Mouse (Mus musculus) neural tube, embryonic 11.5 days (tissue): ENCODE data around the gene Ankrd23. TPM values are rescaled to one million over a fixed set of nuclear protein-coding genes. Genes with fewer than 3 reads are reported as not detected.

Experiments
- ATAC-seq: fragments of 200-750 bp; cut with Nextera tagmentation; 2 replicates; pipeline ENCODE4 v1.8.0; 2017; ENCODE audit warnings: moderate number of reproducible peaks, mild to moderate bottlenecking, moderate TSS enrichment, moderate library complexity; ENCODE audit not compliant: insufficient read depth, low FRiP score, low TSS enrichment
- DNase-seq: peaks from one replicate; pipeline ENCODE4 v3.0.0-alpha.2; 2015; ENCODE audit warnings: low spot score
- H3K27ac ChIP-seq: fragments of 300-500 bp; sonication (generic); 2 replicates; pipeline ENCODE4 v1.5.1; 2014; ENCODE audit warnings: low read depth, mild to moderate bottlenecking, low read length
- H3K27me3 ChIP-seq: fragments of 300-500 bp; sonication (generic); 2 replicates; pipeline ENCODE4 v1.6.1; 2014; ENCODE audit warnings: mild to moderate bottlenecking, low read length, mixed read lengths; ENCODE audit not compliant: control insufficient read depth, insufficient read depth
- H3K36me3 ChIP-seq: fragments of 300-500 bp; sonication (generic); 2 replicates; pipeline ENCODE4 v1.6.1; 2014; ENCODE audit warnings: mild to moderate bottlenecking, low read length, moderate library complexity, mixed read lengths; ENCODE audit not compliant: control insufficient read depth, insufficient read depth
- H3K4me1 ChIP-seq: fragments of 300-500 bp; sonication (generic); 2 replicates; pipeline ENCODE4 v1.6.1; 2014; ENCODE audit warnings: low read length, mixed read lengths; ENCODE audit not compliant: control insufficient read depth, insufficient read depth
- H3K4me2 ChIP-seq: fragments of 300-500 bp; sonication (generic); 2 replicates; pipeline ENCODE4 v1.6.1; 2014; ENCODE audit warnings: low read depth, mild to moderate bottlenecking, moderate library complexity
- H3K4me3 ChIP-seq: fragments of 300-500 bp; sonication (generic); 2 replicates; pipeline ENCODE4 v1.5.1; 2014; ENCODE audit warnings: low read depth, low read length
- H3K9ac ChIP-seq: fragments of 300-500 bp; sonication (generic); 2 replicates; pipeline ENCODE4 v1.6.1; 2014; ENCODE audit warnings: mild to moderate bottlenecking, low read length
- H3K9me3 ChIP-seq: fragments of 300-500 bp; sonication (generic); 2 replicates; pipeline ENCODE4 v1.6.1; 2016; ENCODE audit warnings: low read length; ENCODE audit not compliant: control insufficient read depth
- WGBS: fragments of 180-500 bp; shearing (Covaris S2); extraction: QIAGEN DNeasy Blood & Tissue Kit; methylation state at CpG from one replicate; pipeline ENCODE4 v1.1.7; 2014; 5-methylcytosine and 5-hydroxymethylcytosine counted together
- polyA plus RNA-seq: library from polyadenylated mRNA; unstranded; fragments of >200 nt; fragmentation: Nextera tagmentation; extraction: Ambion mirVana; gene quantifications from 2 replicates; pipeline ENCODE4 v1.2.1, GENCODE M21; 2014

Ankrd23 gene
- polyA plus RNA-seq, 1 experiment from 2014 or later, result 7.2 TPM

DNA sequence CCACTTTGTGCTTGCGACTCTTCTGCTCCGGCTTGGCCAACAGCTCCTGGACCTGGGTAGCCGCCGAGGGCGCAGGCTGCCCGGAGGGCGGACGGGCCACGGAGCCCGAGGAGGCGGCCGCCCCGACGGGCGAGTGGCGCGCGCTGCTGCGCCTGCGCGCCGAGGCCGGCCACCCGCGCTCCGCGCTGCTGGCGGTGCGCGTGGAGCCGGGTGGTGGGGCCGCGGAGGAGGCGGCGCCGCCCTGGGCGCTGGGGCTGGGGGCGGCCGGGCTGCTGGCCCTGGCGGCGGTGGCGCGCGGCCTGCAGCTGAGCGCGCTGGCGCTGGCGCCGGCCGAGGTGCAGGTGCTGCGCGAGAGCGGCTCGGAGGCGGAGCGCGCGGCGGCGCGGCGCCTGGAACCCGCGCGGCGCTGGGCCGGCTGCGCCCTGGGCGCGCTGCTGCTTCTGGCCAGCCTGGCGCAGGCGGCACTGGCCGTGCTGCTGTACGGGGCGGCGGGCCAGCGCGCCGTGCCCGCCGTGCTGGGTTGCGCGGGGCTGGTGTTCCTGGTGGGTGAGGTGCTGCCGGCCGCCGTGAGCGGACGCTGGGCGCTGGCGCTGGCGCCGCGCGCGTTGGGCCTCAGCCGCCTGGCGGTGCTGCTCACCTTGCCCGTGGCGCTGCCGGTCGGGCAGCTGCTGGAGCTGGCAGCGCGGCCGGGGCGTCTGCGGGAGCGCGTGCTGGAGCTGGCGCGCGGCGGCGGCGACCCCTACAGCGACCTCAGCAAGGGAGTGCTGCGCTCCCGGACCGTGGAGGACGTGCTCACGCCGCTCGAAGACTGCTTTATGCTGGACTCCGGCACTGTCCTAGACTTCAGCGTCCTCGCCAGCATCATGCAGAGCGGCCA lies 24.4 kb downstream of the Ankrd23 start:
- peak overlapping the region; percentile 96 for H3K27ac ChIP-seq
- peak; percentile 63 for DNase-seq
- peak overlapping the region; percentile 95 for H3K4me3 ChIP-seq
- H3K4me1 ChIP-seq, result 0 out of 2 replicates have a peak, but pooled peaks cover 6% of the 10 kb centered on the region
- H3K27me3 ChIP-seq, result no peaks in the 10 kb centered on the region
- H3K4me2 ChIP-seq, result peak overlapping the region; percentile 87
- peak overlapping the region; percentile 88 for H3K9ac ChIP-seq
- H3K9me3 ChIP-seq, result no peaks in the 10 kb centered on the region
- ATAC-seq, result peak; percentile 68
- WGBS, result 0% methylated on average over 61 of the region's 126 CpGs
- H3K36me3 ChIP-seq, result no peaks in the 10 kb centered on the region

GRCm38 (mm10) chr1:36511289-36512021 lies 25.2 kb downstream of the Ankrd23 start, which contains the start of gene Cnnm3:
TSS of gene Cnnm3 (plus strand) at chr1:36511867.
- Histone ChIP-seq H3K4me3 (peak within 1 kb of the TSS; percentile 95), H3K9ac (peak within 1 kb of the TSS; percentile 88), H3K4me2 (peak within 1 kb of the TSS; percentile 87), H3K27me3 (no peaks in the 10 kb centered on the region), H3K27ac (peak within 1 kb of the TSS; percentile 96), H3K9me3 (no peaks in the 10 kb centered on the region), H3K36me3 (no peaks in the 10 kb centered on the region; the same call in 1 of the 2 replicates), H3K4me1 (0 out of 2 replicates have a peak, but pooled peaks cover 6% of the 10 kb centered on the region)
- peak; percentile 100 for DNase-seq
- ATAC-seq, result peak; percentile 96
- WGBS, result 1% methylated on average over 44 of the region's 51 CpGs

GRCm38 (mm10) chr1:36508238-36508637 lies 28.4 kb downstream of the Ankrd23 start:
- H3K27ac ChIP-seq, result no peak overlapping the region
- no peaks in the 10 kb centered on the region for H3K27me3 ChIP-seq
- no peak overlapping the region for H3K9ac ChIP-seq
- WGBS, result 86% methylated on average over 5 of the region's 5 CpGs
- H3K36me3 ChIP-seq, result no peaks in the 10 kb centered on the region; the same call in 1 of the 2 replicates
- no peaks in the 10 kb centered on the region for H3K9me3 ChIP-seq
- ATAC-seq (no peak), DNase-seq (no peak)
- no peak overlapping the region for H3K4me3 ChIP-seq
- H3K4me1 ChIP-seq, result 0 out of 2 replicates have a peak, but pooled peaks cover 1% of the 10 kb centered on the region
- no peak overlapping the region for H3K4me2 ChIP-seq

GRCm38 (mm10) chr1:36501261-36501660 lies 35.4 kb downstream of the Ankrd23 start:
- ATAC-seq (no peak), DNase-seq (peak; percentile 80)
- no peak overlapping the region for H3K27ac ChIP-seq
- no peaks in the 10 kb centered on the region for H3K4me1 ChIP-seq
- no peak overlapping the region for H3K9ac ChIP-seq
- 13% methylated on average over 3 of the region's 3 CpGs for WGBS
- H3K4me3 ChIP-seq, result no peak overlapping the region
- no peak overlapping the region for H3K4me2 ChIP-seq
- peaks cover 2% of the 10 kb centered on the region; the same call in 1 of the 2 replicates for H3K36me3 ChIP-seq
- no peaks in the 10 kb centered on the region for H3K27me3 ChIP-seq
- no peaks in the 10 kb centered on the region for H3K9me3 ChIP-seq

GRCm38 (mm10) chr1:36497312-36497711 lies 39.4 kb downstream of the Ankrd23 start:
- no peak overlapping the region for H3K4me2 ChIP-seq
- no peak overlapping the region for H3K27ac ChIP-seq
- WGBS, result 92% methylated on average over 2 of the region's 2 CpGs
- peaks cover 2% of the 10 kb centered on the region; the same call in 1 of the 2 replicates for H3K36me3 ChIP-seq
- no peaks in the 10 kb centered on the region for H3K4me1 ChIP-seq
- H3K9me3 ChIP-seq, result no peaks in the 10 kb centered on the region
- ATAC-seq (no peak), DNase-seq (no peak)
- no peaks in the 10 kb centered on the region for H3K27me3 ChIP-seq
- H3K9ac ChIP-seq, result no peak overlapping the region
- H3K4me3 ChIP-seq, result no peak overlapping the region

GRCm38 (mm10) chr1:36496719-36497118 lies 40.0 kb downstream of the Ankrd23 start:
- Histone ChIP-seq H3K9me3 (no peaks in the 10 kb centered on the region), H3K4me2 (no peak overlapping the region), H3K36me3 (peaks cover 2% of the 10 kb centered on the region; the same call in 1 of the 2 replicates), H3K27me3 (no peaks in the 10 kb centered on the region), H3K27ac (no peak overlapping the region), H3K9ac (no peak overlapping the region), H3K4me1 (no peaks in the 10 kb centered on the region), H3K4me3 (no peak overlapping the region)
- WGBS, result 69% methylated on average over 2 of the region's 2 CpGs
- ATAC-seq (no peak), DNase-seq (no peak)

DNA sequence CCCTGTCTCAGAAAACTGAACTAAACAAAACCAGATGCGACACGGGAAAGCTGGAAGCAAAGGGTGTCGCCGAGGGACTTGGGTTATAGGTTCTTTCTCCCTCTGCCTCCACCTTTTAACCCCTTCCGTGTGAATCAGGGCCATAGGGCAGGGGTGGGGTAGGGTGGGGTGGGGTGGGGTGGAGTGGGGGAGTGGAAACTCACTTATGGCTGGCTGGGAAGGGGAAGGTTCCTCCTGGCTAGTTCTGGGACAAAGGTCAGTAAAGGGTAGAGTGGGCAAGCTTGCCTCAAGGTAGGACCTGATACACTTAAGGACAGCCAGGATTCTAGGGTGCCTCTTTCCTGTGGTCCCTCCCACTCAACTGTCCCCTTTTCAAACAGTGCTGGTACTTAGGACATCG lies 43.4 kb downstream of the Ankrd23 start:
- Histone ChIP-seq H3K9ac (no peak overlapping the region), H3K27ac (no peak overlapping the region), H3K36me3 (no peaks in the 10 kb centered on the region), H3K4me1 (no peaks in the 10 kb centered on the region), H3K27me3 (no peaks in the 10 kb centered on the region), H3K4me3 (no peak overlapping the region), H3K9me3 (no peaks in the 10 kb centered on the region), H3K4me2 (no peak overlapping the region)
- 80% methylated on average over 6 of the region's 6 CpGs for WGBS
- DNase-seq (no peak), ATAC-seq (no peak)

DNA sequence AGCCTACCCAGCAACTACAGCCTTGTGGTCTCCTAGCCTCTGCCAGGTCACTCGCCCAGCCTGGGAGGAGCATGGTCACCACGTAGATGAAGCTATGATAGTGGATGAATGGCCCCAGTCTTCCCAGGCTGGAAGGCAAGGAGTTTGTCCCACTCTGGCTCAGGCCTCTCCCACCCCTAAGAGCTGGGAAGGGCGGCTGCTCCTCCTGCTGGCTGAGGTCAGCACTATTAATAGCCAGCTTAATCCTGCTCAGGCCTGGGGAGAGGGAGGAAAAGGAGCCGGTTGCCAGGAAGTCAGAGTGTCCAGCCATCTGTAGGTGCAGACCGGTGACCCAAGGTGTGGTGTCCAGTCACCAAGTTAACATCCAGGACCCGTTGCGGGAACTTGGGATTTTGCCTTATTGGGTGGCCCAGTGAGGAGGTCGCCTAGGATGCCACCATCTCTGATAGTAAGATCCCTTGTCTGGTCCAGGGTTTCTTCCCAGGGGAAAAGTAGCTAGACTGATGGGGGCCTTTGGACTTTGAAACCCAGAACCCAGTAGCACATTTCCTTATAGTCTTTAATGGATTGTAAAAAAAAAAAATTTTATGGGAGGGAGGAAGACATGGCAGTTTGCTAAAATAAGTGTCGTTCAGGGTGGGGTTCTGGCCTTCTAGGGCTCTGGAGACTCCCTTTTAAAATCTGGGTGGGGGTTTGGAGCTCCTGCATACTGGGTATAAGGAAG lies 44.1 kb downstream of the Ankrd23 start:
- Histone ChIP-seq H3K4me2 (no peak overlapping the region), H3K9me3 (no peaks in the 10 kb centered on the region), H3K27ac (no peak overlapping the region), H3K36me3 (no peaks in the 10 kb centered on the region), H3K27me3 (no peaks in the 10 kb centered on the region), H3K9ac (no peak overlapping the region), H3K4me1 (no peaks in the 10 kb centered on the region), H3K4me3 (no peak overlapping the region)
- DNase-seq, result peak; percentile 53
- WGBS, result 57% methylated on average over 9 of the region's 9 CpGs
- ATAC-seq, result no peak
